Mouse (Mus musculus): ENCODE data around the gene Lgi4.

The Lgi4 gene

DNA sequence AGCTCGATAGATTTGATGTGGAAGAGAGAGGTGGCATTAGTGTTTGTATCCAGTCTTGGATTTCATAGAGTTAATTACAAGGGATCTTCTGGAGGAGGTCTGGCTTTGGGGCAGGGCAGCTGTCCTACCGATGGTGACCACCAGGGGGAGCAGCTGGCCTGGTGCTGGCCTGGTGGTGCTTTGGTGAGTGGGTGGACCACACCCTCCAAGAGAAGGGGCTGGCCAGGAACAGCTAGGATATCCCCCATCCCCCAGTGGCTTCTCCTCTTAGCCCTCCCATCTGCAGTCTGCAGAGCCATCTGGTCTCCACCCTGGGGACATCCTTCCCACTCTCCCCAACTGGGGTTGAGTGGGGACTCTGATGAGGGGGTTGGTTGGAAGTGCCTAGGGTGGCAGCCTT, at the start of gene Lgi4:
Gene Lgi4, plus strand, starts transcription at position 235 of the 400 bp plus-strand sequence.
- peak; percentile 60 for DNase-seq (ENCODE audit: low spot score)

DNA sequence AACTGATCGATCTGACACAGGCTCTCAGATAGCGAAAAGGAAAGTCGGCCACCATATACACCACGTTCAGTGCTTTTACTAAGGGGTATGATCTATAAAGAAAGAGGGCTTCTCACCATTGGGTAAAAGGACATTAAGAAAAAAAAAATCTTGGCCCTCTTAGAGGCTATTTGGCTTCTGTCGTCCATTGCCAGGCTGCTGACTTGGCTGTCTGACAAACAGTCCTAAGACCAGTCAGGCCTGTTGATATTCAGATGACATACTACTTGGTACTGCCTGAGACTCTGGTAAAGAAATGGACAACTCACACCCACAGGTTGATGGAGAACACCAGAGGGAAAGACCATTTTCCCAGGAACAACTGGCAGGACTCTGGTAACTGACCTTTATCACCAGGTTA, 46.2 kb upstream of the Lgi4 start:
- no peak for DNase-seq (ENCODE audit: low spot score)

DNA sequence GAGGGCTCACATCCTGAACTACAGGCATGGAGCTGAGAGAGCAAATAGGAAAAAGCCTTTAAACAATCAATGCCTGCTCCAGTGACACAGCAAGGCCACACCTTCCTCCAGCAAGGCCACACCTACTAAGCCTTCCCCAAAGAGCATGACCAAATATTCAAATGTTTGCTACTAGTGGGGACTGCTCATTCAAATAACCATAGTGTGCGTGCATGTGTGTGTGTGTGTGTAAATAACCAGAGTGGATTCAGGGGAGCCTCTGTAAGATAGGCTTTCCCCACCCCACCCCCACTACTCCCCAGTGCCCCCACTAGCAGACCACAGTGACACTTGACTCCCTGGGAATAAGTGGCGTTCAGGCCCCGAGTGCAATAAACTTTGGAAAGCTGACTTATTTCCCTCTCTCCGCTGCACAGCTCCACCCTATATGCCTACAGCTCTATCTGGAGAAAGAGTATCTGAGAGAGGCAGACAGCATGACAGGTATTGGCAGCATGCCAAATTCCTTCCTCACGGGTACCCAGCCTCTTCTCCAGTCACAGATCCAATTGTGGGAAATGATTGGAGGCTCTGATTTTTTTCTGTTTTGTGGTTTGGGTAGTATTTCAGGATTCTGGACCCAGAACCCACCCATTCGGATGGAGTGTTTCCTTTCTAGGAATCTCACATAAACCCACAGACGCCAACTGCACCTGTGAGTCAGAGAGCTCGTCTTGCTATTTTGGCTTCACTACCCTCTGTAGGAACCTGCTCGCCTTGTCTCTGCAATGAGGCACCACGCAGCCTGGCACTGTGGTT, 41.8 kb upstream of the Lgi4 start:
- no peak for DNase-seq (ENCODE audit: low spot score)

DNA sequence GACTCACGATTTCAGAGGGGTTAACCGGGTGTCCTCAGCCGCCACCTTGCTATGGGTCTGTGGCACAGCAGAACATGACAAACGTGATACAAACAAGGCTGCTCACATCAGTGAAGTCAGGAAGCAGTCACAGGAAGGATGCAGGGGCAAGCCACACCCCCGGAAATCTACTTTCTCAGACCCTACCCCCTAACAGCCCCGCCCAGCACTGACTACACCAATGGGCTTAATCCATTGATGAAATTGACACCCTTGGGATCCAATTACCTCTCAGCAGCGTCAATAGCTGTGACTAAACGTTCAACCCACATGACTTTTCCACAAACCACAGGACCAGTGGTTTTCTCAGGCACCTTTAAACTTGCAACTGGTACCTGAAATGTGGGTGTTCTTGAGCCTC, 30.5 kb upstream of the Lgi4 start:
- no peak for DNase-seq (ENCODE audit: low spot score)

DNA sequence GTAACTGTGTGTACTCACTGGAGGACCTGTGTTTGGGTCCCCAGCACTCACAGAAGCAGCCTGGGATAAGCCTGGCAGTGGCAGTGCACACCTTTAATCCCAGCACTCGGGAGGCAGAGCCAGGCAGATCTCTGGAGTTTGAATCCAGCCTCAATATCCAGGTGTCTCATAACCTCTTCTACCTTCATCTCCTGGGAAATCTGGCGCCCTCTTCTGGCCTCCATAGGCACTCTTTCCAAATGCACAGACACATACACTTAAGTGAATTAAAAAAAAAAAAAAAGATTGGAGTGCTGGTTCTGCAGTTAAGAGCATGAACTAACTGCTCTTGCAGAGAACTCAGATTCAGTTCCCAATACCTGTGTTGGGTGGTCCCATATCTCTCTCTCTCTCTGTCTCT, 28.4 kb upstream of the Lgi4 start:
- DNase-seq (ENCODE audit: low spot score) = no peak

DNA sequence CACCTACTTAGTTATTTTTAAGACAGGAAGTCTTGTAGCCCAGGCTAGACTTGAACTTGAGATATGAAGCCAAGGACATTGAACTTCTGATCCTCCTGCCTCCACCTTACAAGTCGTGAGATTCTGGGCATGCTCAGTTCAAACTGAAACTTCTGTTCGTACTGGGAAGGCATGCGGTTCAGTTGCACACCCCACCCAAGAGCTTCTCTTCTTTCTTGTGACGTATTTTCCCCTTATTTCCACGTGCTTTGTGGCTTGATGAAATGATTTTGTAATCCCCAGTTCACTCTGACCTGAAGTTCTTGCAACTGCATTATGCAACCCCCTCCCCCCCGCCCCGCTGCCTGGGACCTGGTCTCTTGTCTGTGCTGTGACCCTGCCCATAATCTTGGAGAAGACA, 27.4 kb upstream of the Lgi4 start:
- no peak for DNase-seq (ENCODE audit: low spot score)

DNA sequence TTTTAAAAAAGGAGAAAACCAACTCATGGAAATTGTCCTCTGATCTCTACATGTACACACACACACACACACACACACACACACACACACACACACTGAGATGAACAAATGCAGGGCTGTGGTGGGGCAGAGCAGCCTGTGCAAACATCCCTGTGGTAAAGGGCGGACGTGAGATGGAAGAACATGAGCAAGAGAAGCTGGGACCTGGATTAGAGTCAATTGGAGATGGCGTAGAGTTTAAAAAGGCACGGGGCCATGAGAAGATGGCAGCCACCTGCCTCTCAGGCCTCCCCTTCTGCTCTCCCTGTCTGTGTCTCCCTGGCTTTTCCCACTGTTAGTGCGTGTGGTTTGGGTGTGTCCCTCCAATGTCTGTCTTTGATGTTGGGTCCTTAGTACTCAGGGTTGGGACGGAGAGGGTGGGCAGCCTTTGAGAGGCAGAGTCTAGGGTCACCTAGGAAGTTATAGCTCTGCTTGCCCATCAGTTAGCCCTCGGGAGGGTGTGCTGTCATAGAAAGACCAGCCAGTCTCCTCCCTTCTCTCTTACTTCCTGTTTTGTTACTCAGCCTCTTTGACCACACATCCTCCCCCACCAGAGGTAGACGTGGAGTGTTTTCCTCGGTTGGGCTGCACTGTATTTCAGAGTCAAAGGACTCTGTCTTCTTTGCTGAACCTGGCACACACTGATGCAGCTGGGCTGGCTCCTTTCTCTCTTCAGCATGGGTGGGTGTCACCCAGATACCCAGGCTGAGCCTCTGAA, 25.6 kb upstream of the Lgi4 start:
- no peak for DNase-seq (ENCODE audit: low spot score)

DNA sequence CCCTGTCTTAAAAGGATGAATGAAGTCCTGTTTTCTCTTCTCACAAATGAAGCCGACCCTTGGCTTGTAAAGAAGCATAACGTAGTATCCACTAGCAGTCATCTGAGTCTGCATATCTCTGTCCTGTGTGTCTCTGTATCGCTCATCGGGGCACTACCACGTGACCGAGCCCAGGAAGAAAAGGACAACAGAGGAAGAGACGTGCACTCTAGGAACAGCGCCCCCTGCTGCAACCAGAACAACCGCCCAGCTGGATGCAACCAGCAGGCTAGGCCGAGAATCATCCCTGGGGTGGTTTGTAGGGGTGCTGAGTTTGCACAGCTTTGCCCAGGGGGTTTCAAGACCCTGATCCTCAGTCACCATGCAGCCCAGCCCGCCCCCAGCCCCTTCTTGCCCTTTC, 24.4 kb upstream of the Lgi4 start:
- no peak for DNase-seq (ENCODE audit: low spot score)

DNA sequence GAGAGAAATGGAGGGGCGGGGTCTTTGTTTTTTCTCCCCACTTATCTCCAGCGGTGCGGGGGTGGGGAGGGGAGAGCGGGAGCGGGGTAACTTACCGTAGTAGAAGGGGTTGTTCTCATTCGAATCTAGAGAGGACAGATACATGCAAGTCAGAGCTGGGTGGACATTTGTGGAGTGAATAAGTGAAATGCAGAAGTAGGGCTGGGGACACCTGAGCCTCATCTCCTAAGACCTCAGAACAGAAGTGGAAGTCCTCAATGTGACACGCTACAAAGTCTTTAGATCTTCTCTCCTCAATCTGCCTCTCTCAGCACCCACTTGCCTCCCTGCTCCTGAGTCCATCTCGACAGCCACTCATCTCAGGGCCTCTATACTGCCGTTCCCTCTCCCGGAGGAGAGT, 23.9 kb upstream of the Lgi4 start:
- DNase-seq (ENCODE audit: low spot score) = no peak

DNA sequence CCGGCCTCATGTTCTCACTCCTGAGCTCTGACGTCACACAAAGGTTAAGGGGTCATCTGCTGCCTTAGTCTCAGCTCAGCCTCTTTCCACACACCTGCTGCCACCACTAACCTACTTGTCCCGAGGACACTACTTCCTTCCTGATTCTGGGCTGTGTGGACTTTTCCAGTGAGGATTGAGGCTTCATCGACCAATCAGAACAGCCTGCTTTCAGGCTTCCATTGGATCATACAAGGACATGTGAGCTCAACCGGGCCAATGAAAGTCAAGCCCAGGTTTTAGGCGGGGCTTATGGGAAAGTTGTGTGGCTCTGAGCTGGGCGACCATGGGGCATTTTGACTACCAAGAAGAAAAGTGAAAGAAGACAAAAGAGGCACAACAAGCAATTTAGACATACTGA, 22.2 kb upstream of the Lgi4 start:
- no peak for DNase-seq (ENCODE audit: low spot score)

DNA sequence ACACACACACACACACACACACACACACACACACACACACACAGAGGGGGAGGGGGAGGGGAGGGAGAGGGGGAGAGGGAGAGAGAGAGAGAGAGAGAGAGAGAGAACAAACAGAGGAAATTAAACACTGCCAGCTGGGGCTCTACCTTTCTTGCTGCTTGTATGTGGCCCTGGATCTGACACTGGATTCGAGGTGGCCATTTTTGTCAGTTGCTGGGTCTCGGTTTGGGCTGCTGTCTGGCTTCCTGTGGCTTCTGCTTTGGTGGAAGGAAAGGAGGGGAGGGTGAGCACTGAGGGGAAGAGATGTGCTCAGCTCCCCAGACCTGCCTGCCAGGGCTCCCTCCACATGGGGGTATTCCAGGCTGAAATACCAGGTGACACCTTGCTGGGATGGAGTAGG, 21.5 kb upstream of the Lgi4 start:
- no peak for DNase-seq (ENCODE audit: low spot score)

DNA sequence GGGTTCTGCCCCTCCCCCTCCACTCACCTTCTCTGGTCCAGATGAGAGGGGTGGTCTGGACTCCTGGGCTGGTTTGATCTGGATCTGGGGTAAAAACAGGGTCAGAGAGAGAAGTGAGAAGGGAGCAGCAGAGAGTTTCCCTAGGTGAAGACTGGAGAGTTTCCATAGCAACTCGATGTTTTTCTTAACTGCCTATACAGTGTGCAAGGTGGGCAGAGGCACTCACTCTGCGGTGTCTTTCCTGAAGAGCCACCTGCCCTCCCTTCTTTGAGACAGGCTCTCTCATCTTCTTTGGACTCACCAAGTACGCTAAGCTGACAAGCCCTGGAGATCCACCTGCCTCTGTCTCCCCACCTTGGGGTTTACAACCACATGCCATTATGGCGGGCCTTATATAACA, 20.1 kb upstream of the Lgi4 start:
- DNase-seq (ENCODE audit: low spot score) = no peak

DNA sequence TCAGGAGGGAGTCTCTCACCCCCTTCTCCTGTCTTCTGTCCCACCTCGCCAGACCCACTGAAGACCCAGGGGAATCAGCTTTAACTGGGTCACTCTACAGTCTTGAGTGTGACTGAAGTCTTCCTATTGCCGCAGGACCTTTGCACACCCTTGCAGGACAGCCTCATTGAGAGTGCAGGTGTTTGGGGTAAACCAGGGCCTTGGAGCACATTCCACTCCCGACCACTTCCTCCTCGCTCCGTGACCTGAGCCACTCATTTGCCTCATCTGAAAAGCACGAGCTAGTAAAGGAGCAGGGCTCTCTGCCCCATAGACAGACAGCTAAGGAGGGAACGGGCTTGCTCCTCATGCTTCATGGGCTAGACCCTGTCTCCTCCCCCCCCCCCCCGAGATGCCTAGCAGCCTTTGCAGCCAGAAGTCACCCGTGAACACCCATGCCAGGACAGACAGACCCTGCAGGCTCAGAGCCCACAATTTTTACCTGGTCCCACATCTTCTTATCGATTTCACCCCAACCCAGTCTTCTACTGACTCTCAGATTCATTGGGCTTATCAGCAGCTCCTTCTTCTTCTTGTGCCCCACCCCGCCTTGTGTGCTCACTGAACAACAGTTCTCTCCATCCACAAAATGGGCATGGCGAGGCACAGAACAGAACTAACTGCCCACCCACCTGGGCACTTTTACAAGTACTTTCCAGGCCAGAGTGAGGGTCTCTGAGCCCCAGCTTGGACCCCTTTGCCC, 18.7 kb upstream of the Lgi4 start:
- no peak for DNase-seq (ENCODE audit: low spot score)

DNA sequence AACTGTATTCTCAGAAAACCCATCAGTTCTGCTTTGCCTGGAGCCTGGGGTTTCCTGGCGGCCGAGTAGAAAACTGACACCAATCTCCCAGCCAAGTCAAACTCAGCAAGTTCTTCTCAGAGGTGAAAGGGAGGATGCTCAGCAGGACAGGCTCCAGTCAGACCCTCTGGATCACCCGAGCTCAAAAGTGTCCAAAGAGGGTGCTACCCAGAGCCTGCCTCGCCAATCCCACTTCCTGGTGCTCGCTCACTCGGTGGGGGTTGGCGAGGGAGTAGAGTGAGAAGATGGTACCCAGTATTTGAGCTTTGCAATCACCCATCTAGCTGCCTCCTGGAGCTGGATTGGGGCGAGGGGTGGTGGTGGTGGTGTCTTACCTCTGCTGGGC, 18.1 kb upstream of the Lgi4 start:
- DNase-seq (ENCODE audit: low spot score) = no peak

DNA sequence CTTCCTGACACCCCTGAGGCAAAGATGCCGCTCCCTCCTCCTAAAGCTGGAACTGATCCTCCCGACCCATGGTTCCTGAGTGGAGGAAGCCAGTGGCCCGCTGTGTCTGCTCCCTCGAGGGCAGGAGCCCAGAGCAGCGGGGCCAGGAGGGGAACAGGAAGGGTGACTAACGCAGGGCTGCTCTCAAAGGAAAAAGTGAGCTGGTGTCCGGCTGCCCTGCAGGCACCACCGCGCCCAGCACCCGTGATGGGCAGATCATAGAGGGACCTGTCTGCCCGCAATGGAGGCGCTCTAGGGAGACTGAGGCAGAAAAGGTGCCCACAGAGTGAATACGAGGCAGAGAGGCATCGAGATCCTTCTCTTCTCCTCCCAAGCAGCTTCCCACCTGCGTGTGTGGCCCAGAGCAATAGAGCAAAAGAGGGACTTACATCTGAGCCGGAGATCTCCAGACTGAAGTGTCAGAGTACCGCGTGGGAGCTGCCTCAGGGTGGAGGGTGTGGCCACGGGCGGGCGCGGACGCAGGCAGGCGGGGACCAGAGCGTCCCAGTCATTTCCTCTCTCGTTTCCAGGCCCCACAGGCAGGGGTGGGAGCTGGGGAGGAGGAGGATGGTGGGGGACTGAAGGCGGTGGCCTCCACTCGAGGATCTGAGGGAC, 17.4 kb upstream of the Lgi4 start:
- no peak for DNase-seq (ENCODE audit: low spot score)

DNA sequence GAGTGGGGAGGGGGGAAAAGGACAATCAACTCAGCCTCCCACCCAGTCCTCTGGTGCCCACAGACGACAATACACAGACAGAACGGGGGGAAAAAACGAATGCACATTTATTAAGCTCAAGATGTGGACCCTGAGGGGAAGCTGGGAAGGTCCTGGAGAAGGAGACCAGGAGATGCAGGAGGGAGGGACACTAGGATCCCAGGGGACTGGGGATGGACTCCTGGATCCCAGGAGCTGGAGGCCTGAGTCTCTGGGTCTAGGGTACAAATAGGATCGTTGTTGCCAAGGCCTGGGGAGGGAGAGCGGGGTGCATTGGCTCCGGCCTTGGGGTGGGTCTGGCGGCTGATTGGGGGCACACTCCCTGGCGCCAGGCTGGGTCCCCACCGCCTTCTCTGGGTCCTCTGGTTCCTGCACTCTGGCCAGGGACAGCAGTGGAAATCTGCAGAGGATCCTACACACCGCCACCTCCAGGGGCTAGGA, 16.7 kb upstream of the Lgi4 start, which contains the start of gene Fxyd5:
Gene Fxyd5, minus strand, starts transcription at position 51 of the 480 bp plus-strand sequence.
- no peak for DNase-seq (ENCODE audit: low spot score)

DNA sequence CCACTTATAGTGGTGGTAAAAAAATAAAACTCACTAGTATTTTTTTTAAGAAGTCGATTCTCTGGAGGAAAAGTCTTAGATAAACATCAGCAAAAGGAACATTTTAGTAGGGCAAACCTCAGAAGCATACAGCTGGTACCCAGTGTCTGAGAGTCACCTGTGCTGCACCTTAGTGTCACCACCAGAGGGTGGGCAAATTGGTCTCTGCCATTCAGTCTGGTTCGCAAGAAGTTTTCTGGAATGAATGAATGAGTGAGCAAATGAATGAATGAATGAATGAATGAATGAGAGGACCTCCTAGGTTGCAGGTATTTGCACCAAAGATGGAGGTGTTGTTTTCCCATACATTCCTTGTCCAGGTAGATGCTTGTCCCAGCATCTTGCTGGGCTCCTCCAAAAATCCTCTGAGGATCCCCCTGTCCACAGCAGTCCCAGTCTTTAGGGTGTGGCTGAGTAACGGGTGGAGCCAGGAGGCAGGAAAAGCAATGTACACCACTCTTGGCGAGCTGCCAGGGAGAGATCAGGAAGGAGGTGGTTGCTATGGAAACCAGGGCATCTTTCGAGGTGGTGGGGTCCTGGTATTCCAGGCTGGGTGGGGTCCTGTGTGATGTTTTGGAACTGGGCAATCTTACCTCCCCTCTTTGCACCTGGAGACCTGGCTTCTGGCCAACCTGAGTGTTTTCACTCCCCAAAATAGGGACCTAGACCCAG, 9.9 kb upstream of the Lgi4 start:
- no peak for DNase-seq (ENCODE audit: low spot score)

DNA sequence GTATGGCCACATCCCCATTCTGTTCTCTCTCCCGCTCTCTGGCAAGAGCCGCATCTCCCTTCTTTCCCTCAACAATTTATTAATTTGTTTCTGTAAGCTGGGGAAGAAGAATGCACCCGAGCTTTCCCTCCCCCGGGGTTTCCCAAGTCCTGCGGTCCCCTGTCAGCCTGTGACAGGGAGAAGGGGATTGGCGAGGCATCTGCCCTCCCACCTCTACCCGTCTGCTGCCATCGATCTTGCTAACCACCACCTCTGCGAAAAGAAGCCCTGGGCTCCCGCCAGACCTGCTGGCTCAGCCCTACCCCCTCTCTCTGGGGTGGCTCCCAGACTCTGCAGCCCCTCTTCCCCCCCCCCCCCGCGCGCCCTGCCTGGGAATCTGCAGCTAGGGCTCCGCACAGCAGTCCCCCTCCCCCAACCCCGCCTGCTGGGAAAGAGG, 9.3 kb upstream of the Lgi4 start:
- DNase-seq (ENCODE audit: low spot score) = no peak

DNA sequence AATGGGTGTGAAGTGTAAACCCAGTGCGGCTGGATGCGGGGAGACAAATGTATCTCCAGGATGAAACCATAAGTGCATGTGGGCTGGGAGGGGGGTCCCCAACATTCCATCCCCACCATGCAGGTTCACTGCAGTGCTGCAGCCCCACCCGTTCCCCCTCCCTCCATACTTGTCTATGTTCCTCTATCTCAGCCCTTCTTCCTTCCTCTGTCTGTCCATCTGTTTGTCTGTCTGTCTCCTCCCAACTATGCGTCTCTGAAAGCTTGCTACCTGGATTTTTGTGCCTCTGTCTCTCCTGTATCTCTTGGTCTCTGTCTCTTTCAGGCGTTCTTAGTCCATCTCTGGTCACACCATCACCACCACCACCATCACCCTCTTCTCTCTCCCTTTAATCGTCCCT, 8.7 kb upstream of the Lgi4 start:
- DNase-seq (ENCODE audit: low spot score) = no peak

DNA sequence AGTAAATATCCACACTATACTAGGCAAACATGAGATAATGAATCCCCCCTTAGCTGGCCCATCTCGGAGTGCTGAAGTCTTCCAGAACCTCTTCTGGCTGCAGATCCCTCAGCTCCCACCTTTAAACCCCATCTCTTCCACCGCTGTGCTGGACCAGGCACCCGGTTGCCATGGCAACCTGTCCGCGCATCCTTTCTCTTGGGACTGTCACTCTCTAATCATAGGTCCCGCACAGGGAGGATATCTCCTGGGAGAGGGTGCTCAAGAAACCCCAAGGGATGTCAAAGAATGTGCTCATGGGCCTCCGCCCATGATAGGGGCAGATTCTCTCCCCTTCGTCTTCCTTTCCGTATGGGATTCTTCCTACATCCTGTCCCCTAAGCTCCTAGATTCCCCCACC, 8.2 kb upstream of the Lgi4 start:
- no peak for DNase-seq (ENCODE audit: low spot score)

DNA sequence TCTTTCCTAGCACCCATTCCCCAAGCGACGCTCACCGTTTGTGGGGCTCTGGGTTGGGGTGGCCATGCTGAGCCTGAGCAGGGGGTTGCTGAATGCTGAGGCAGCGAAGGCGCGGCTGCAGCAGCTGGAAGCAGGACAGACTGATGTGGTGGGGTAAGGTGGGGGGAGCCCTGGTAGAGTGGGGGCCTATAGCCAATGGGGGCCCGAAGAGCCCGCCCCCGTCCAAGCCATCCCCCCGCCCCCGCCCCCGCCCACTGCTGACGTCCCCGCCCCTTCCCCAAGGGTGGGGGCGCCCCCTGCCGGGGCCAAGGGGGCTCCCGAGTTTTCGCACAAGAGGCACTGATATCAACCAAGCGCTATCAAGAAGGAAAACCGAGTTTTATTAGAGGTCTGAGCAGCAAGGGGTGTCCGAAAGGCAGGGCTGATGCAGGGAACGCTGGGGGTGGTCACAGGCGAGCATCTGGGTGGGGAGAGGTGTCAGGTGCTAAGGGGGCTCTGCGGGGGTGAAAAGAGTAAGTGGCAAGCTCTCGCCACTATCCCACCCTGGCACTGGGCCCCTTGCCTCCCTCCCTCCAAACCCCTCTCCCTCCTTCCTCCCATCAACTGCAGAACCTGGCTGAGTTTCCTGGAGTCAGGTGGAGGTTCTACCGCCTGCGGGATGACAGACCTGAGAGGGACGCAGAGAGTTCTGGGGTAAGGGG, 7.7 kb upstream of the Lgi4 start, which contains the start of gene Fxyd7:
Gene Fxyd7, minus strand, starts transcription at position 147 of the 701 bp plus-strand sequence.
- no peak for DNase-seq (ENCODE audit: low spot score)
